Mouse (Mus musculus) fat pad, adult 2 months (tissue): ENCODE measurements at regions not wholly inside any gene's neighbourhood (a gene's known extent, or its start where the extent isn't known, plus 50 kb on each side); places are given as distances from the start of the nearest gene placed in this dataset.

Experiments
- DNase-seq: peaks from one replicate; pipeline ENCODE4 v3.0.0-alpha.2; 2011; ENCODE audit warnings: low read depth, low spot score; ENCODE audit errors: extremely low read depth

DNA sequence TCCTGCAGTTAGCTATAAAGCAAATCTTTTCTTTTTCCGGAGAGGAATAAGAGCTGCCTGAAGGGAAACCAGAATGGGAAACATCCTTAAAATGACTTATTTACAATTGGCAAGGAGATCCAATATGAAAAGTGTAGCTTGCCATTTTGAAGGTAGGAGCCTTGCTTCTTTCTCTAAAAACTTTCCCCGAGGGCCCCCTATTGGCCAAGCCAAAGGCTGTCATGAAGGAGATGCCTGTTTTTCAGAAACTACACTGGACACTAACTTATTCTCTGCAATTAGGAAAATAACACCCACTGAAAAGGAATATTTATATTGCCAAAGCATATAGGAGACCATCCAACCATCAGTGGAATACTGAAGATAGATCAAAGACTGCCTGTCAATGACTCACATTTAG, 312.8 kb upstream of the Thrb start:
- DNase-seq: no peak

DNA sequence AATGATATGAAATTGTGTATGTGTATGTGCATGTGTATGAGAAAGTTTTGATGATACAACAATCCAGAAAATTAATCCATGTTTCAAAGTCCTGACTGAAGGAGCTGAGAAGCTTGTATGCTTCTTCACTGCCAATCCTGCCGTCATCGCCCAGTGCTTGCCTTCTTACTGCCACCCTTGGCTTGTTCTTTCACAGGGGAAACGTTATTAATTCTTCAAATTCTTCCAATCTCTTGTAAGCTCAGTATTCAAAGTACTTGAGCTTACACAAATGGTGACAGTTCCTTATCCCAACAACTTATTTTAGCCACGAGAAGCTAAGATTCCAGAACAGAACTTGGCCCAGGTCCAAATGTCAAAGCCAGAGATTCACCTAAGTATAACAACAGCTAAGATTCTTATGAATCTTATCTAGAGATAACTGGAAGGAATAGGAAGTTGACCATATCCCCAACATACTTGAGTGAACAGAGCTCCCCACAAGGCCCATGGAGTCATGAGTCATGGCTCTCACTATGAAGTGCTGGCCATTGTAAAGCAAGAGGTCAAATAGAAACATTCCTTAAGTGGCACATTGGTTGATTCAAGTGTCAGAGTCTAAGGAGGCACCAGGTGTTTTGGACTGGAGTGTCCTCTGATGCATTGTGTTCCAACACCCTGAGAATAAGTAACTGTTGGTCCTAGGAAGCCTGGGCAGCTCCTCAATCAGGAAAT, 307.6 kb upstream of the Thrb start:
- DNase-seq: no peak

GRCm38 (mm10) chr14:17361910-17362309, 298.2 kb upstream of the Thrb start:
- no peak for DNase-seq

GRCm38 (mm10) chr14:17402751-17403479, 257.1 kb upstream of the Thrb start:
- DNase-seq: no peak

DNA sequence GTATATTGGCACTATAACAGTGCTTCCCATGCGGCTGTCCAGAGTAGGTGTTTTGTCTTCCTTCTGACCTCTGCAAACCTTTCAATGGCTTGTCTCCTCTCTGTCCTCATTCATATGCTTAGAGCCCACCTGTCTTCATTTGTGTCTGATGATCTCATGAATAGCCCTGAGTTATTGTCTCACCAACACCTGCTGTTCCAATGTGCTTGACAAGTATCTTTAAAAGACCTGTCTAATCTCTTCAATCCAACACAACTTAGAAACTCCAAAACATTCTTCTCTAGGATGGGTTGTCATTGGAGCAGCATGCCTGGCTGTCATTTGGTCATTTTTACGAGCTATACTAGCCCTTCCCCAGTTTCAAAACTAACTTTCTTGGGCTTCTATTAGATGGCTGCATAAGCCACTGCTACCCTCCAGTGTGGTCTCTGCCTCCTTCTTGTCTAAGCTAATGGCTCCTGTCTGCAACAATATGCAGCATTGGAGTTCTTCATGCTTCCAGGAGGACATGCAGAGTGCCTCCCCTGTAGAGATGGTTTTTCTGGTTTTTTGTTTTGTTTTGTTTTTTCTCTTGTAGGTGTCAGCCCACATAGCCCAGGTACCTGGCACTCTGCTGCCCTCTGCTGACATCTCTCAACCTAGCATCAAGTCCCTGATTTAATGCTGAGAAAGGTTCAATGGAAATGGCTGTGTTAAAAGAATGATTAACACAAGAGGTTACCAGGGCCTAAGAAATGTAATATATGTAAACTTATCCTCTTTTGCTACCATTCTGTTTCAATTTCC, 254.3 kb upstream of the Thrb start:
- DNase-seq: no peak

DNA sequence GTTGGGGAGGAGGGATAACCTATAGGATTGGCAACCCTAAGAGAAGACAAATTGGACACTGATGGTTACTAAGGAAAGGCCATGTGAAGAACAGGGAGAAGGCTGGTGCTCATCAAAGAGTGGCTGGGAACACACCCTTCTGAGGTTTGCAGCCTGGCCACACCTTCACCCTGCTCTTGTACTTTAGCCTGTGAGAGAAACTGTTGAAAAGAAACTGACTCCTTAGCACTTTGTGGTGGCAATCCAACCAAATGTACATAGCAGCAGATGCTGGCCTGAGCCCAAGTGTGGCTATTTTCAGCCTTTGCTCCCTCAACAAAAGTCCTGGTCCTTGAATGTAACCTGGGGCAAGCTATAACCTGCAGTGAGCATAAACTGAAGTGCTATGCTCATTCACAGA, 253.2 kb upstream of the Thrb start:
- DNase-seq: no peak

- DNase-seq: no peak
Measured at GRCm38 (mm10) chr14:17408343-17408742, 251.7 kb upstream of the Thrb start.

GRCm38 (mm10) chr14:17408813-17409212, 251.2 kb upstream of the Thrb start:
- DNase-seq: no peak

GRCm38 (mm10) chr14:17409497-17409896, 250.6 kb upstream of the Thrb start:
- DNase-seq: no peak

- DNase-seq: no peak
Measured at GRCm38 (mm10) chr14:17410752-17411151, 249.3 kb upstream of the Thrb start.

- no peak for DNase-seq
Measured at GRCm38 (mm10) chr14:17411299-17411698, 248.8 kb upstream of the Thrb start.

DNA sequence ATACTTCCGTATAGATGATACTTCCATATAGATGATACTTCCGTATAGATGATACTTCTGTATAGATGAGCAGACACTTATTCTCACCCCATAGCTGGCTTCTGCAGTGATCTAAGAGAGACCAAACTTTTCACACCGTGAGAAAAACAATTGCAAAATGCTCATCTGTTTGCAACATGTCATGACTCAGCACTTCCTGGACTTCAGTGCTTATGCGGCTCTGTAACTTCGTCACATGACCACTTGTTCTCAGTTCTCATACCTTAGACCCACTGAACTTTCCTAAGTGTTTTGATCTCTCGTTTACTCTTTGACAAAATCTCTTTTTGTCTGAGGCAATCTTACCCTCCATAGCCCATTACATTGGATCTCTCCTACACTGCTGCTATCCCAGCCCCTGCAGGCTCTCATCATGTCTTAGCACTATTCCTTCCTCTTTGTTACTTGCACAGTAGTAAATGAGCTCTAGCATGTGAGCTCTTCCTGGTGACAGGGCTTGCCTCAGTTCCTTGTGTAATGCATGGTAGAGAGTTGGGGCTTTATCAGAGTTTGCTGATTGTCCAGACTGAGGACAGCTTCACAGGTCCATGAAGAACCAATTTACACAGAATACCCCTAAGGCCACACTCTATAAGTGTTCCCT, 245.7 kb upstream of the Thrb start:
- DNase-seq: peak; percentile 25

- DNase-seq: no peak
Measured at GRCm38 (mm10) chr14:17427751-17428150, 232.3 kb upstream of the Thrb start.

DNA sequence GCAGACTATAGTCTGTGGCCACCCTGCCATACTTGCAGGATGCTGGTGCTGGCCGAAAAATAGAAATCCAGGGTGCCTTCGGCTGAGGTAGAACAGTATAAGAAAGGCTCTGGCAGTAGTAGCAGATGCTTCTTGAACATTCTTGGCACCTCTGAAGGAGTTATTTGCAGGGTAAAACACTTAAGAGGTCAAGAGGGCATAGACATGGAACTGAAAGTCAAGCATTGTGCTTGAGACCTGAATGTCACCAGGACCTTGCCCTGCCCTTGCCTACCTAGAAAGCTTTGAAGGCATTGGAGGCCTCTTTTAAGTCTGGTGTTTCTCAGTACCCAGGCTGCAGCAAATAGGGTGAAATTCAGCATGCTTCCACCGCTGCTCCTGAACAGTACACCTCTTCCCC, 230.9 kb upstream of the Thrb start:
- DNase-seq: no peak

DNA sequence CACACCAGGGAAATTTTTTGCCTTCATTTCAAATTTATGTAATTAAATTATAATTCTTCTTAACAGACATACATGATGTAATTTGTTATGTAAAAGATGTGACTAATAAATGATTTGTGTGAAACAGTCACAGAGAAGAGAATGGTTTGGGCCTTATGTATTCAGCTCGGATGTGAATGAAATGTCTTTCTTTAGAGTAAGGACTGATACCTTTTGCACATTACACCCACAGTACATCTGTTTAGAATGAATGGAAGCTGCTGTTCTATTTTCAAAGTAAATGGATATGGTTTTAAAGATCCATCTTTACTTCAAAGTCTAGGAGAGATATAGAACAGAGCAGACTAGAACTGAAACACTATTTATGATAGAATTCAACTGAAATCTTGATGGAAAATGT, 226.7 kb upstream of the Thrb start:
- DNase-seq: no peak

DNA sequence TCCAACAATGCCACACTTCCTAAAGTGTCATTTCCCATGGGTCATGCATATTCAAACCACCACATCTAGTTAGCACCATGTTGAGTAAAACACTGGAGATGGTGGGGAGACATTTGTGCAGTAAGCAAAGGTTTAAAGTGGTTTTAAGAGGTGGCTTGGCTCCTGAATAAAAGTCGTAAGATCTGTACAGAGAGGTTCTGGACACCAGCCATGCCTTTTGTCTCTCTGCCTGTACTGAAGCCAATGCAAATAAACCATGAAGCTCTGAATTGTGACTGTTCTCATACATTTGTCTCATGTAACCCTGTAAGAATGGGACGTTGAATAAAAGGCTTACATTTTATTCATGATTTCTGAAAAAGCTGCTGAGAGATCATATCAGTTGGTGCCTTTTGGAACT, 202.1 kb upstream of the Thrb start:
- DNase-seq: no peak

- no peak for DNase-seq
Measured at GRCm38 (mm10) chr14:17478963-17479362, 181.1 kb upstream of the Thrb start.

DNA sequence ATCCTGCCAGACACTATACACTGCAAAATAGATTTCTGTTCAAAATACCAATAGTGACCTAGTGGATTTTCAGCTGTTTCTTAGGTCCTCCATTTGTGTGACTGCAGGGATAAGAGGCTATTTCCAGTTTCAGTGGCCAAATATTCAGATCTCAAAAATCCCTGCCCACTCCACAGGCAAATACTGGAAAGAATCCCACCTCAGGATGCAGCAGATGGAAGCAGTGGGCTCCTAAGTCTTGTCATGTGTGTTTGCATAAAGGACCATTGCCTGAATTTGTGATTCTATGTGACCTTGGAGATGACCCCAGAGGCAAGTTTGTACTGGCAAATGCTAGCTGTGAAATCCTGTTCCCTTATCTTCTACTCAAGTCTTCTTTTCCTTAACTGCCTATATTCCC, 175.2 kb upstream of the Thrb start:
- DNase-seq: no peak

DNA sequence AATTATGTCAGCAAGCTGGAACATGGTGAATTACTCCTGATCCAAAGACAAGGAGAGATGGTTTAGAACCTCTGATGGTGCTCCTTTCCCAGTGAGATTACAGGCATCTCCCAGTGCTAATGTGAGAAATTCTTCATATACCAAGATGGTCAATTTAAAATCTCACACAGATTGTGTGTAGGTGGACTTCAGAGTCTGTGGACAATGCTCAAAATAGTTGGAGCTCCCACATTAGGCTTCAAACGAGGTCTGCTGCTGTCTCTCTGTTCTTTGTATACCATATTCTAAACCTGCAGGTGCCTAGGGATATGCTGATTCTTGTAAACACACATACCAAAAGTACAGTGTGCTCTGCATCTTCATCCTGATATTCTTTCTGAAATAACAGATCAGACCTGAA, 146.3 kb upstream of the Thrb start:
- DNase-seq: no peak

- DNase-seq: no peak
Measured at GRCm38 (mm10) chr14:17522696-17523095, 137.4 kb upstream of the Thrb start.

DNA sequence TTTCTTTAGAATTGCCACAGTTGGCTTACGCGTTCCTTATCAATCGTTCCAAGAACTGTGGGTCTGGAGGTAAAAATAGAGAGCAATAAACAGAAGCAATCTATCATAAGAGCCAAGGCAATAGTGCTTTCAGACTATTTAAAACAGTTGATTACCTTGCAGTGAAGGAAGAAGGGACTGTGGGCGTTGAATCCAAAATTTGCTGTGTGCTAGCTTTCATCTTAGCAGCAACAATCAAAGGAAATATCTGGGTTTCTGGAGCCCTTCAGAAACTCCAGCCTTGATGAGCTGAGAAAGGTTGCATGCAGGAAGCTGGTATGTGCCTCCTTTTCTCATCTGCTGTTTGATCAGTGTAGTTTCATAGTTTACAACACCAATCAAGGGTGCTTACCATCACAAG, 136.1 kb upstream of the Thrb start:
- DNase-seq: no peak
